Mouse (Mus musculus): ENCODE data around the gene Mrvi1. TPM values are rescaled to one million over a fixed set of nuclear protein-coding genes. Genes with fewer than 3 reads are reported as not detected.

The Mrvi1 gene
- polyA plus RNA-seq, 1 experiment = 109 TPM

GRCm38 (mm10) chr7:110823995-110824953, 158.0 kb downstream of the Mrvi1 start:
- no peak for DNase-seq (ENCODE audit: low spot score)

GRCm38 (mm10) chr7:110823593-110823992, 158.7 kb downstream of the Mrvi1 start:
- no peak for DNase-seq (ENCODE audit: low spot score)

- no peak for DNase-seq (ENCODE audit: low spot score)
Measured at GRCm38 (mm10) chr7:110823076-110823475, 159.2 kb downstream of the Mrvi1 start.

GRCm38 (mm10) chr7:110822055-110822454, 160.2 kb downstream of the Mrvi1 start:
- no peak for DNase-seq (ENCODE audit: low spot score)

GRCm38 (mm10) chr7:110821653-110822052, 160.6 kb downstream of the Mrvi1 start:
- DNase-seq (ENCODE audit: low spot score) = no peak

GRCm38 (mm10) chr7:110821068-110821467, 161.2 kb downstream of the Mrvi1 start:
- no peak for DNase-seq (ENCODE audit: low spot score)

GRCm38 (mm10) chr7:110818787-110819350, 163.4 kb downstream of the Mrvi1 start:
- no peak for DNase-seq (ENCODE audit: low spot score)

Other genes with a start within 250 kb of the Mrvi1 start
- 19.2 and 19.9 TPM in 2 replicates for gene Ampd3, start 214.3 kb downstream of the Mrvi1 start, polyA plus RNA-seq (2012; rRNA removed)
- gene Rnf141, start 138.0 kb downstream of the Mrvi1 start, polyA plus RNA-seq (2012; rRNA removed) = 32.1 and 34.0 TPM in 2 replicates
- gene Lyve1, start 119.2 kb downstream of the Mrvi1 start, polyA plus RNA-seq (2012; rRNA removed) = 23.2 and 32.3 TPM in 2 replicates
- 31.3 and 33.1 TPM in 2 replicates for gene Ctr9, start 46.5 kb upstream of the Mrvi1 start, polyA plus RNA-seq (2012; rRNA removed)
- gene Eif4g2, start 100.6 kb upstream of the Mrvi1 start, polyA plus RNA-seq (2012; rRNA removed) = 383 and 397 TPM in 2 replicates

All from urinary bladder, adult 2 months (tissue).